Mouse (Mus musculus) lung, postnatal 0 days (tissue): ENCODE data around the gene Mob3a. TPM values are rescaled to one million over a fixed set of nuclear protein-coding genes. Genes with fewer than 3 reads are reported as not detected.

Experiments used
- ATAC-seq: fragments of 200-750 bp; cut with Nextera tagmentation; 2 replicates; pipeline ENCODE4 v1.8.0; 2017; ENCODE audit warnings: moderate library complexity
- DNase-seq: peaks from one replicate; pipeline ENCODE4 v3.0.0-alpha.2; 2016; ENCODE audit warnings: low spot score
- H3K27ac ChIP-seq: fragments of 300-500 bp; sonication (generic); 2 replicates; pipeline ENCODE4 v1.5.1; 2014; ENCODE audit warnings: antibody characterized with exemption, mild to moderate bottlenecking, low read length, mixed read lengths
- H3K27me3 ChIP-seq: fragments of 300-500 bp; sonication (generic); replicated peaks from 2 replicates; pipeline ENCODE4 v1.6.1; 2014; ENCODE audit warnings: low read length, mixed read lengths; ENCODE audit not compliant: insufficient read depth
- H3K36me3 ChIP-seq: fragments of 300-500 bp; sonication (generic); 2 replicates; pipeline ENCODE4 v1.6.1; 2014; ENCODE audit warnings: low read length, mixed read lengths; ENCODE audit not compliant: insufficient read depth
- H3K4me1 ChIP-seq: fragments of 300-500 bp; sonication (generic); 2 replicates; pipeline ENCODE4 v1.6.1; 2014; ENCODE audit warnings: antibody characterized with exemption, low read depth, low read length, mixed read lengths; ENCODE audit not compliant: insufficient read depth
- H3K4me2 ChIP-seq: fragments of 300-500 bp; sonication (generic); replicated peaks from 2 replicates; pipeline ENCODE4 v1.6.1; 2014; ENCODE audit warnings: low read depth, mild to moderate bottlenecking, low read length, moderate library complexity, mixed read lengths
- H3K4me3 ChIP-seq: fragments of 300-500 bp; sonication (generic); 2 replicates; pipeline ENCODE4 v1.5.1; 2014; ENCODE audit warnings: low read depth, low read length
- H3K9ac ChIP-seq: fragments of 300-500 bp; sonication (generic); replicated peaks from 2 replicates; pipeline ENCODE4 v1.6.1; 2014; ENCODE audit warnings: low read depth, mild to moderate bottlenecking
- H3K9me3 ChIP-seq: fragments of 300-500 bp; sonication (generic); 2 replicates; pipeline ENCODE4 v1.6.1; 2016; ENCODE audit warnings: low read length, mixed read lengths
- CTCF ChIP-seq: IDR thresholded peaks from 2 replicates; pipeline ENCODE4 v1.5.1; 2016; ENCODE audit warnings: antibody characterized with exemption, mild to moderate bottlenecking
- EP300 ChIP-seq: IDR thresholded peaks from 2 replicates; pipeline ENCODE4 v1.6.1; 2016; ENCODE audit warnings: antibody characterized with exemption, mild to moderate bottlenecking, control low read depth
- WGBS: fragments of 180-500 bp; shearing (Covaris S2); extraction: QIAGEN DNeasy Blood & Tissue Kit; methylation state at CpG from one replicate; pipeline ENCODE4 v1.1.7; 2014; 5-methylcytosine and 5-hydroxymethylcytosine counted together
- polyA plus RNA-seq: library from polyadenylated mRNA; unstranded; fragments of >200 nt; fragmentation: Nextera tagmentation; extraction: Ambion mirVana; gene quantifications from 2 replicates; pipeline ENCODE4 v1.2.1, GENCODE M21; 2015

The Mob3a gene
- polyA plus RNA-seq, 1 experiment from 2014 or later = 32.6 TPM

DNA sequence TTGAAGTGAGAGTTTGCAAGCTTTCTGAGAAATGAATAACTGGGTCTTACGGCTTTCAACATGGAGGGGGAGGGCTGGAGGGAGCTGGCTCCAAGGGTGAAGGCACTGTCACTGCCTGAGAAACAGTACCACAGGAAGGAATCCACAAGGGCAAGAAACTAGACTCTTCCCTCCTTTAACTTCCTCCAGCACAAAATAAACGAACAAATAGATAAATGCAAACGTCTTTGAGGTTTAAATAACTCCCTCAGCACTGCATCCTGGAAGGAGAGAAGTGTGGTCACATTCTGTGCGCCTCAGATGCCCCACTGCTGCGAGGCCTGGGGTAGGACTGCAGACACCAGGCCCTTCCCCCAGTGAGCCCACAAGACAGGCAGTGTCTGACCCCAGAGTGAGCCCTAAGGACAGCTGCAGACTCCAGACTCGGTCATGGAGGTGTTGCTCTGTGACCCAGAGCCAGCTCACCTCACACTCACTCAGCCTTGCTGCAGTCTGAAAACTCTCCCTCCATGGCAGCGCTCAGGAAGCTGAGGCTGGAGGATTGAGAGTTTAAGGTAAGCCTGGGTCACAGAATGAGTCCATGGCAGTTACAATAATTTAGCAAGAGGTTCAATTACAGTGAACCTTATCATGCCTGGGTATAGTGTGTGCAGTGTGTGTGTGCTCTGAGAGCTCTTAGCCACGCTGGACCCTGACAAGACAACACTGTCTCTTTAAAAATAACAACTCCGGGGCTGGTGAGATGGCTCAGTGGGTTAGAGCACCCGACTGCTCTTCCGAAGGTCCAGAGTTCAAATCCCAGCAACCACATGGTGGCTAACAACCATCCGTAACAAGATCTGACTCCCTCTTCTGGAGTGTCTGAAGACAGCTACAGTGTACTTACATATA is 5.0 kb downstream of the Mob3a start:
- Histone ChIP-seq H3K4me3 (no peak overlapping the region), H3K27ac (peak overlapping the region; percentile 85), H3K27me3 (no peaks in the 10 kb centered on the region), H3K9me3 (no peaks in the 10 kb centered on the region), H3K9ac (no peak overlapping the region; the same call in 1 of the 2 replicates), H3K36me3 (no peaks in the 10 kb centered on the region), H3K4me2 (no peak overlapping the region), H3K4me1 (peaks cover 26% of the 10 kb centered on the region)
- DNase-seq (no peak), ATAC-seq (no peak)
- 39% methylated on average over 11 of the region's 12 CpGs for WGBS
- TF ChIP-seq CTCF (no peak), EP300 (no peak)

DNA sequence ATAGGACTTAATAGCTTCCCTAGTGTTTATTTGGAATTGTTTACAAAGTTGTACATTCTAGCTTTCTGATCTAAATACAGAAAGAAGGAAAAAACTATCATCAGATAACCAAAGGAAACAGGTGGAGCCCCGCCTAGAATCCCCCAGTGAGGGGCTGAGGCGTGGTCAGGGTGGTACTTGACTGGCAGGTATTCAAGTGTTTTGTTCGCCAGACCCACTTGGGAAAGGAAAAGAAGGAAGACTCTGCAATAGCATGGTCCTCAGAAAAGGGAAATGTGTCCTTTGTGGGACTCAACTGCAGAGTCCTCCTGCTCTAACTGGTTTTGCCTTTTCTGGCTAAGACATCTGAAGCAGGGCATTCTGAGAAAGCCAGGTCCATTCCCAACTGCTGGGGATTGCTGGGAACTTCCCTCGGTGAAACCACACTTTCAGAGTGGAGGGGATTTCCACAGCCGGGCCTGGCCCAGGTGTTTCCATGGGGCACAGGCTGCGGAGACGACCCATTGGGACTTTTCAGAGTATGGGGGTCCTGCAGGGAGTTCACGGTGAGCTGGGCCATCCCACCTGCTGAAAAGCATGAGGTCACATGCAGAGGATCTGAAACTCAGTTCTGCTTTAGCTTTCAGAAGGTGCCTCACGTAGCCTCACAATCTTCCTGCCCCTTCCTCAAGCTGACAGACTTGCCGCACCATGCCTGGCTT is 5.8 kb downstream of the Mob3a start:
- Histone ChIP-seq H3K4me1 (peaks cover 23% of the 10 kb centered on the region), H3K27ac (peak overlapping the region; percentile 85), H3K4me3 (no peak overlapping the region), H3K4me2 (0 out of 2 replicates have a peak overlapping the region, but pooled peaks have one; percentile 0), H3K27me3 (no peaks in the 10 kb centered on the region), H3K9me3 (no peaks in the 10 kb centered on the region), H3K9ac (peak overlapping the region; percentile 16; the same call in 1 of the 2 replicates), H3K36me3 (no peaks in the 10 kb centered on the region)
- TF ChIP-seq EP300 (peak; percentile 30; the same call in 1 of the 2 replicates), CTCF (no peak)
- ATAC-seq (peak; percentile 47), DNase-seq (peak; percentile 78)
- 37% methylated on average over 10 of the region's 10 CpGs for WGBS

DNA sequence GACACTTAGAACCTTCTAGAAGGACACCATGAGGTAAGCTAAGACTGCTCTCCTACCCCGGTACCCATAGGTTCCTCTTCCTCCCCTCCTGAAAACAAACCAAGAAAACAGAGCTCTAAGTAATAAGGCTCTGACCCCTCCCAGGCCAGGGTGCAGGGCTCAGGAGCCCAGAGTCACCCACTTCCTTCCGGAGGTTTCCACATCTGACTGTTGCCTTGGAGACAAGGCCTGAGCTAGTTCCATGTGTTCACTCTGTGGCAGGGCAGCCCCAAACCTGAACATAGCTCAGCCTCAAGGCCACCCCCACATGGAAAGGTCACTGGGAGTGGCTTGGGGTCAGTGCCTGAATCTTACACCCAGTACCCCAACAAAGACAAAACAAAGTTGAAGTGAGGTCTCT is 6.6 kb downstream of the Mob3a start:
- TF ChIP-seq CTCF = no peak
- no peak; the same call in 1 of the 2 replicates for TF ChIP-seq EP300
- H3K9me3 ChIP-seq = no peaks in the 10 kb centered on the region
- ATAC-seq (peak; percentile 87), DNase-seq (peak; percentile 88)
- H3K4me3 ChIP-seq = no peak overlapping the region
- 0 out of 2 replicates have a peak overlapping the region, but pooled peaks have one; percentile 0 for H3K4me2 ChIP-seq
- peaks cover 2% of the 10 kb centered on the region; the same call in 1 of the 2 replicates for H3K36me3 ChIP-seq
- 38% methylated on average over 2 of the region's 2 CpGs for WGBS
- H3K9ac ChIP-seq = no peak overlapping the region
- no peaks in the 10 kb centered on the region for H3K27me3 ChIP-seq
- peak overlapping the region; percentile 85 for H3K27ac ChIP-seq
- H3K4me1 ChIP-seq = peaks cover 17% of the 10 kb centered on the region; the same call in 1 of the 2 replicates

DNA sequence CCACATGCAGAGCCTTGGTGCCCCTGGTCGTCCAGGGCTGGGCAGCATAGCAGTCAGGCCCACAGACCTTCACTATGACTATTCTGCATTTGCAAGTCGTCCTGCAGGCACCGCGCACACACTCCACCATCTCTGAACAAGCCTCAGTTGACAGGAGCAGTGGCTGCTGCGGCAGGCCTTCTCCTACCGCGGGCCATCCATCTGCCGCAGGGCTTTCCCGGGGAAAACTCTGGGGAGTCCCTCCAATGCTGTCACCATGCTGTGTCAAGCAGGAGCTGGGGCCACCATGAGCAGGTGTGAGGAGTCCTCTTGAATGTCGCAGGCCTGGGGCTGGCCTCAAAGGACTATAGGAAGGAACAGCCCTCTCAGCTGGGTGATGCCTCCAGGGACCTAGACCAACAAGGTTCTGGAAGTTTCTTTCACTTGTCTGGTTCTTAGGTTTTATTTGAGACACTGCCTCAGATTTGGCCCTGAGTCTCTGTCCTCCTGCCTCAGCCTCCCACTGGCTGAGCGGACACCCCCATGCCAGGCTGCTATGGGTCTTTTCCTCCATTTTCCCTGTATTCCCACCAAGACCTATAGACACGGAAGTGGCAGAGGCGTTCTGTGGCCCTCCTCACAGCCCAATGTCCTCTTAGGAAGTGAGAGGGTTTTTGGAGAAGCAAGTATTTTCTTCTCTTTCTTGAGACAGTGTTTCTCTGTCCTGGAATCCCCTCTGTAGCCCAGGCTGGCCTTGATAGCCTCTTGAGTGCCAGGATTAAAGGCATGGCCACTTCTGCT is 7.4 kb downstream of the Mob3a start:
- no peak overlapping the region for H3K4me3 ChIP-seq
- ATAC-seq (no peak), DNase-seq (no peak)
- no peaks in the 10 kb centered on the region for H3K9me3 ChIP-seq
- no peak for TF ChIP-seq CTCF
- TF ChIP-seq EP300 = no peak
- no peaks in the 10 kb centered on the region for H3K27me3 ChIP-seq
- no peak overlapping the region for H3K4me2 ChIP-seq
- H3K9ac ChIP-seq = no peak overlapping the region
- peak overlapping the region; percentile 85 for H3K27ac ChIP-seq
- WGBS = 87% methylated on average over 13 of the region's 13 CpGs
- peaks cover 10% of the 10 kb centered on the region; the same call in 1 of the 2 replicates for H3K36me3 ChIP-seq
- peaks cover 15% of the 10 kb centered on the region; the same call in 1 of the 2 replicates for H3K4me1 ChIP-seq

DNA sequence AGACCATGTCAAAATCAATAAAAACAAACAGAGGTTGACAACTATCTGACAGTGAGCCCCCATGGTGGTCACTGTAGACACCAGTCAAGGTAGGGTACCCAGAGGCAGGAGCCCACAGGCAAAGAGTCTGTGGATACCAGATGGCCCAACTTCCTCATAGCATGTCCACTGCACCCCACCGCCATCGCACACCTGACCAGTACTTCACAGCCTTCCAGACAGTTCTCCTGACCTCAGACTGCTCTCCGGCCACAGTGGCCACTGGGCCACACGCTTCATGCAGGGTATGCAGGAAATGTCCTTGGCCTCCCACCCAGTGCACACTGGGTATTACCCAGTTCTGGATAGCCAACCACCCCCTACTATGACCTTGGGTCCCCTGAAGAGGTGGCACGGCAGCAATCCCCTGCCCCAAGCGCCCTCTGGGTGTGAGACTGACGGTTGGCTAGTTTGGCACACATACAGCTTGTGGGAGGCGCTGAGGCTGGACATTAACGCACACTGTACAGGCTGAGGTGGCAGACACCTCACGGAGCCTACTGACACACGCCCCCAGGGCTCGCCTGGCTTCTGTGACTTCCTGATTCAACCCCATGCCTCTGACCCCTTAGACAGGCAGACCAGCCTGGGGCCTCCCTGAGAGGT is 8.3 kb downstream of the Mob3a start:
- H3K9ac ChIP-seq = no peak overlapping the region
- whole genome bisulfite sequencing = 83% methylated on average over 12 of the region's 12 CpGs

More for the DNA sequence above, 8.3 kb downstream of the Mob3a start:
- TF ChIP-seq CTCF (no peak), EP300 (no peak)
- ATAC-seq = no peak
- no peak for DNase-seq
- Histone ChIP-seq H3K27ac (no peak overlapping the region), H3K4me1 (peaks cover 15% of the 10 kb centered on the region; the same call in 1 of the 2 replicates), H3K9me3 (no peaks in the 10 kb centered on the region), H3K36me3 (peaks cover 13% of the 10 kb centered on the region; the same call in 1 of the 2 replicates), H3K4me3 (no peak overlapping the region), H3K27me3 (no peaks in the 10 kb centered on the region), H3K4me2 (no peak overlapping the region)
